Mouse (Mus musculus) MEL (cell line): ENCODE data around the gene Cdk4. TPM values are rescaled to one million over a fixed set of nuclear protein-coding genes. Genes with fewer than 3 reads are reported as not detected.

ENCODE experiments used
- DNase-seq: peaks from one replicate; pipeline ENCODE4 v3.0.0; 2011; ENCODE audit warnings: low read depth, low spot score
- H3K27ac ChIP-seq: 2 replicates; pipeline ENCODE4 v1.5.1; 2012; ENCODE audit warnings: low read depth, mild to moderate bottlenecking, control low read depth, low read length, moderate library complexity; ENCODE audit not compliant: control insufficient read depth
- H3K27me3 ChIP-seq, 2 experiments: fragments of 150-350 bp in 1 of 2; sonication (generic) in 1 of 2; 2 replicates each; pipeline ENCODE4 v1.6.1; 2012; ENCODE audit warnings: low read length in 2 of 2, mild to moderate bottlenecking in 2 of 2, improper control_type of control experiment in 1 of 2, moderate library complexity in 1 of 2; ENCODE audit not compliant: insufficient read depth in 2 of 2, control insufficient read depth in 1 of 2
- H3K36me3 ChIP-seq, 2 experiments: 2 replicates each; pipeline ENCODE4 v1.6.1; 2012 to 2014; ENCODE audit warnings: low read length in 2 of 2, improper control_type of control experiment in 1 of 2, inconsistent platforms in 1 of 2, mild to moderate bottlenecking in 1 of 2; ENCODE audit not compliant: insufficient read depth in 2 of 2, control insufficient read depth in 1 of 2
- H3K4me1 ChIP-seq, 2 experiments: fragments of 150-350 bp in 1 of 2; sonication (generic) in 1 of 2; 2 replicates each; pipeline ENCODE4 v1.6.1; 2012; ENCODE audit warnings: low read length in 2 of 2, improper control_type of control experiment in 1 of 2, mild to moderate bottlenecking in 1 of 2; ENCODE audit not compliant: insufficient read depth in 2 of 2, control insufficient read depth in 1 of 2
- H3K4me3 ChIP-seq, 2 experiments: fragments of 150-350 bp in 1 of 2; sonication (generic) in 1 of 2; 2 replicates each; pipeline ENCODE4 v1.5.1; 2012; ENCODE audit warnings: low read depth in 2 of 2, low read length in 2 of 2, mild to moderate bottlenecking in 2 of 2, moderate library complexity in 2 of 2, control low read depth in 1 of 2, improper control_type of control experiment in 1 of 2; ENCODE audit not compliant: control insufficient read depth in 1 of 2, insufficient read depth in 1 of 2
- H3K79me2 ChIP-seq: 2 replicates; pipeline ENCODE4 v1.6.1; 2012; ENCODE audit warnings: mild to moderate bottlenecking, low read length, moderate library complexity; ENCODE audit not compliant: control insufficient read depth, poor library complexity, insufficient read depth
- H3K9ac ChIP-seq: 2 replicates; pipeline ENCODE4 v1.6.1; 2012; ENCODE audit warnings: low read depth, mild to moderate bottlenecking, control low read depth, low read length, moderate library complexity; ENCODE audit not compliant: control insufficient read depth, poor library complexity, severe bottlenecking
- H3K9me3 ChIP-seq: fragments of 150-350 bp; sonication (generic); replicated peaks from 2 replicates; pipeline ENCODE4 v1.6.1; 2012; ENCODE audit warnings: mild to moderate bottlenecking, low read length, improper control_type of control experiment, moderate library complexity; ENCODE audit not compliant: insufficient read depth
- BHLHE40 ChIP-seq: IDR thresholded peaks from 2 replicates; pipeline ENCODE4 v1.6.1; 2012; ENCODE audit warnings: low read depth, mild to moderate bottlenecking, inconsistent platforms, low read length, improper control_type of control experiment, borderline replicate concordance
- CHD2 ChIP-seq: IDR thresholded peaks from 2 replicates; pipeline ENCODE4 v1.6.1; 2011; ENCODE audit warnings: low read length, improper control_type of control experiment
- JUND ChIP-seq: IDR thresholded peaks from 2 replicates; pipeline ENCODE4 v1.6.1; 2011; ENCODE audit warnings: low read depth, mild to moderate bottlenecking, improper control_type of control experiment, low read length
- KAT2A ChIP-seq: conservative IDR thresholded peaks from 2 replicates; pipeline ENCODE4 v1.6.1; 2012; ENCODE audit warnings: low read depth, low read length, improper control_type of control experiment, inconsistent platforms
- MAFK ChIP-seq: IDR thresholded peaks from 2 replicates; pipeline ENCODE4 v1.6.1; 2011; ENCODE audit warnings: low read depth, mild to moderate bottlenecking, low read length, improper control_type of control experiment, borderline replicate concordance
- MAZ ChIP-seq: IDR thresholded peaks from 2 replicates; pipeline ENCODE4 v1.6.1; 2012; ENCODE audit warnings: low read depth, mild to moderate bottlenecking, inconsistent platforms, low read length, improper control_type of control experiment
- MXI1 ChIP-seq: IDR thresholded peaks from 2 replicates; pipeline ENCODE4 v1.6.1; 2011; ENCODE audit warnings: mild to moderate bottlenecking, low read depth, low read length, improper control_type of control experiment
- MYC ChIP-seq: IDR thresholded peaks from 2 replicates; pipeline ENCODE4 v1.6.1; 2011; ENCODE audit warnings: low read depth, mild to moderate bottlenecking, low read length, improper control_type of control experiment, moderate library complexity
- NRF1 ChIP-seq: IDR thresholded peaks from 2 replicates; pipeline ENCODE4 v1.6.1; 2014; ENCODE audit warnings: low read depth, mild to moderate bottlenecking, inconsistent platforms, low read length, improper control_type of control experiment, moderate library complexity; ENCODE audit not compliant: poor library complexity, insufficient read depth, severe bottlenecking
- POLR2A ChIP-seq, 2 experiments: IDR thresholded peaks; 2 replicates each; pipeline ENCODE4 v1.6.1; 2011 to 2012; ENCODE audit warnings: low read length in 2 of 2, mild to moderate bottlenecking in 2 of 2, control low read depth in 1 of 2, improper control_type of control experiment in 1 of 2, low read depth in 1 of 2, moderate library complexity in 1 of 2; ENCODE audit not compliant: control insufficient read depth in 1 of 2, insufficient read depth in 1 of 2, poor library complexity in 1 of 2
- POLR2AphosphoS5 ChIP-seq: IDR thresholded peaks from 2 replicates; pipeline ENCODE4 v1.6.1; 2012; ENCODE audit warnings: low read depth, borderline replicate concordance, mild to moderate bottlenecking, inconsistent platforms, low read length, moderate library complexity, mixed read lengths
- RAD21 ChIP-seq: IDR thresholded peaks from 2 replicates; pipeline ENCODE4 v1.6.1; 2011; ENCODE audit warnings: mild to moderate bottlenecking, low read depth, low read length, improper control_type of control experiment
- RCOR1 ChIP-seq: IDR thresholded peaks from 2 replicates; pipeline ENCODE4 v1.6.1; 2012; ENCODE audit warnings: low read depth, mild to moderate bottlenecking, inconsistent platforms, low read length, improper control_type of control experiment
- UBTF ChIP-seq: IDR thresholded peaks from 2 replicates; pipeline ENCODE4 v1.6.1; 2012; ENCODE audit warnings: low read depth, mild to moderate bottlenecking, inconsistent platforms, low read length, improper control_type of control experiment, moderate library complexity, borderline replicate concordance; ENCODE audit not compliant: insufficient read depth
- USF1 ChIP-seq: IDR thresholded peaks from 2 replicates; pipeline ENCODE4 v1.6.1; 2014; ENCODE audit warnings: low read depth, mild to moderate bottlenecking, inconsistent platforms, low read length, improper control_type of control experiment, moderate library complexity
- ZNF384 ChIP-seq: IDR thresholded peaks from 2 replicates; pipeline ENCODE4 v1.6.1; 2012; ENCODE audit warnings: low read depth, mild to moderate bottlenecking, inconsistent platforms, low read length, improper control_type of control experiment
- polyA plus RNA-seq, 2 experiments: library from polyadenylated mRNA; stranded (reverse) in 1 of 2; unstranded in 1 of 2; fragments of >175 nt in 1 of 2; fragments of >200 nt in 1 of 2; gene quantifications; 2 replicates each; pipeline versions ENCODE4 v1.2.1 to v1.2.4; 2012; ENCODE audit warnings: low replicate concordance in 2 of 2, low read depth in 1 of 2; ENCODE audit not compliant: insufficient read length in 2 of 2, insufficient read depth in 1 of 2, missing spikeins in 1 of 2
- total RNA-seq: library from RNA; depleted of rRNA; stranded (reverse); fragments of 300-350 nt; gene quantifications from 2 replicates; pipeline ENCODE4 v1.2.3, GENCODE M21; 2012

Cdk4 gene
- total and polyA plus RNA-seq, 3 experiments: 443 to 1,325 (median 843) TPM

- H3K4me1 ChIP-seq: no peaks in the 10 kb centered on the region
- TF ChIP-seq KAT2A: no peak
- no peak for TF ChIP-seq BHLHE40
- TF ChIP-seq RAD21: no peak
- no peak for TF ChIP-seq CHD2
- TF ChIP-seq USF1: no peak
- TF ChIP-seq, all 39 proteins: peak for 0
- H3K4me3 ChIP-seq: no peak overlapping the region
- H3K9ac ChIP-seq: no peak overlapping the region
- H3K9me3 ChIP-seq: no peaks in the 10 kb centered on the region
- DNase-seq: no peak
- H3K27ac ChIP-seq: no peak overlapping the region
- no peaks in the 10 kb centered on the region; a peak in 1 of 4 replicates for H3K36me3 ChIP-seq
- no peaks in the 10 kb centered on the region for H3K27me3 ChIP-seq
- H3K79me2 ChIP-seq: peaks cover 4% of the 10 kb centered on the region; the same call in 1 of the 2 replicates
Measured at GRCm38 (mm10) chr10:127037641-127038040, 25.7 kb upstream of the Cdk4 start.

GRCm38 (mm10) chr10:127040569-127041214, 22.6 kb upstream of the Cdk4 start:
- Histone ChIP-seq H3K9ac (peak overlapping the region; percentile 98), H3K27me3 (no peaks in the 10 kb centered on the region), H3K9me3 (no peaks in the 10 kb centered on the region), H3K4me1 (no peaks in the 10 kb centered on the region), H3K36me3 (no peaks in the 10 kb centered on the region; a peak in 1 of 4 replicates), H3K79me2 (peaks cover 4% of the 10 kb centered on the region; the same call in 1 of the 2 replicates), H3K27ac (no peak overlapping the region), H3K4me3 (peak overlapping the region; percentile 88 to 96)
- TF ChIP-seq MYC (0 out of 2 replicates have a peak, but pooled peaks have one; percentile 10), ZNF384 (peak; percentile 95), NRF1 (0 out of 2 replicates have a peak, but pooled peaks have one; percentile 19), MAFK (no peak)
- peak; percentile 51 for DNase-seq

- Histone ChIP-seq H3K36me3 (no peaks in the 10 kb centered on the region; a peak in 1 of 4 replicates), H3K27ac (peak within 1 kb of the TSS; percentile 68), H3K9ac (peak within 1 kb of the TSS; percentile 98), H3K4me3 (peak within 1 kb of the TSS; percentile 88 to 96), H3K27me3 (no peaks in the 10 kb centered on the region), H3K4me1 (no peaks in the 10 kb centered on the region), H3K9me3 (no peaks in the 10 kb centered on the region), H3K79me2 (peaks cover 4% of the 10 kb centered on the region; the same call in 1 of the 2 replicates)
- TF ChIP-seq RAD21 (no peak), RCOR1 (no peak), UBTF (0 out of 2 replicates have a peak, but pooled peaks have one; percentile 25), POLR2AphosphoS5 (no peak), MXI1 (no peak), POLR2A (IDR thresholded peaks at IDR 0.05; ENCODE audit: control insufficient read depth in 1 of 2, insufficient read depth in 1 of 2, low read depth in 1 of 2, low read length in 2 of 2, poor library complexity in 1 of 2) (0 out of 4 replicates have a peak, but pooled peaks of 1 of the 2 experiments have one; percentile 37), MAZ (no peak), JUND (no peak)
- DNase-seq: peak; percentile 61
Measured at GRCm38 (mm10) chr10:127041274-127041766, 22.0 kb upstream of the Cdk4 start, which contains the start of the genes Mettl1 and Eef1akmt3. Mettl1 (plus strand) TSS chr10:127041414. Eef1akmt3 (minus strand) TSS chr10:127041513.
